Mouse (Mus musculus) adrenal gland, adult 8-10 months (tissue): ENCODE data around the gene Calu. TPM values are rescaled to one million over a fixed set of nuclear protein-coding genes. Genes with fewer than 3 reads are reported as not detected.

Experiments used
- microRNA-seq, 2 experiments: library from miRNA; unstranded; fragments of <30 nt; microRNA quantifications; one replicate each; pipeline ENCODE4 v1.2.0; 2022
- total RNA-seq, 4 experiments: library from RNA; stranded (reverse); gene quantifications; 2 replicates each; pipeline ENCODE4 v1.2.4; 2022

The Calu gene
- total RNA-seq, 4 experiments from 2014 or later = 121 to 136 (median 126) TPM

Small RNA genes lying within 50 kb of the gene (microRNA-seq; reads per million reads assigned to microRNA genes)
- gene Gm26220 = 0 reads per million in 2 experiments
- 0 reads per million in 2 experiments for gene Gm44354

Other genes starting within 250 kb of the Calu start
- gene Rbm28, start 183.1 kb upstream of the Calu start, total RNA-seq = 10 to 100 TPM; 30.2 to 40.2 (median 35.0) TPM
- 1 to 10 TPM; 3.0 to 8.9 (median 4.8) TPM for gene Prrt4, start 168.5 kb upstream of the Calu start, total RNA-seq
- gene Impdh1, start 131.7 kb upstream of the Calu start, total RNA-seq = 10 to 100 TPM; 46.9 to 67.5 (median 53.0) TPM
- gene Hilpda, start 75.6 kb upstream of the Calu start, total RNA-seq = 1 to 10 TPM; 4.6 to 9.3 (median 7.7) TPM
- under 1 TPM in 1 of 4 experiments, not detected in 3; 0.23 TPM for gene Fam71f2, start 68.5 kb upstream of the Calu start, total RNA-seq
- gene Fam71f1, start 28.9 kb upstream of the Calu start, total RNA-seq = not detected
- gene Opn1sw, start 40.4 kb downstream of the Calu start, total RNA-seq = not detected
- gene Ccdc136, start 48.2 kb downstream of the Calu start, total RNA-seq = 10 to 100 TPM in 1 of 4 experiments, 1 to 10 TPM in 3; 4.4 to 13.1 (median 5.7) TPM
- gene Flnc, start 85.2 kb downstream of the Calu start, total RNA-seq = 1 to 10 TPM; 2.9 to 8.6 (median 5.2) TPM
- gene Atp6v1f, start 119.6 kb downstream of the Calu start, total RNA-seq = 100 to 1,000 TPM; 218 to 251 (median 230) TPM
- gene Atp6v1fnb, start 123.4 kb downstream of the Calu start, total RNA-seq = 1 to 10 TPM in 1 of 4 experiments, under 1 TPM in 2, not detected in 1; 0.38 to 1.5 (median 0.91) TPM
- gene Kcp, start 159.9 kb downstream of the Calu start, total RNA-seq = 1 to 10 TPM; 1.7 to 2.5 (median 1.8) TPM
- gene Irf5, start 178.6 kb downstream of the Calu start, total RNA-seq = 1 to 10 TPM; 5.1 to 7.8 (median 7.7) TPM